Mouse (Mus musculus): ENCODE results near the gene Myo16. TPM values are rescaled to one million over a fixed set of nuclear protein-coding genes. Genes with fewer than 3 reads are reported as not detected.

Myo16 gene
- polyA plus RNA-seq, 1 experiment = not detected

DNA sequence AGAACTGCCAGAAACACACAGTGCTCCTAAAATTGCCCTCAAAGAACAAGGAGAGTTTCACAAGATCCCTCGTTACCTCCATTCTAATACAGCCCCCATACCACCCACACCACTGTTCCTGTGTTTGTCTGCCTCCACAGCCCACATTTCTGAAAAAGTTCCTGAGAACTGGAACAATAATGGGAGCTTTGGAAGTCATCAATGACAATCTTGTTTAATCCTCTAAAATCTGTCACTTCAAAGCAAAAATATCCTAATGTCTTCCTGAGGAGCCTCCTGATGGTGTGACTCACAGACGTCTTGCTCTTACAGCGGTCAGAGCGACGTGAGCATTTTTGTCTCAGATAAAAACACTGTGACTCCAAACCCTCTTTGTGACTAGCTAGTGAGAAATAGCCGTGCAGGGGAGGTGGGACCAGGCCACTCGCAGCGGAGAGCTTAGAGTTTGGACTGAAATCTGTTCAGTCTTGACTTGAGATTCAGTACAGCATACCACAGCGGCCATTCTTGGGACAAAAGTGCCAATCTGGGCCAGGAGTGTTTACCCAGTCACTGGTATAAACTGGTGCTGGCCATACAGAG is 394.4 kb downstream of the Myo16 start:
- H3K9me3 ChIP-seq (ENCODE audit: control insufficient read depth, low read length) = peaks cover 6% of the 10 kb centered on the region
- no peaks in the 10 kb centered on the region for H3K4me1 ChIP-seq (ENCODE audit: control insufficient read depth)
- H3K4me3 ChIP-seq (replicated peaks) = no peak overlapping the region
- H3K36me3 ChIP-seq (ENCODE audit: control insufficient read depth) = no peaks in the 10 kb centered on the region
- no peak for TF ChIP-seq TAL1 (IDR thresholded peaks at IDR 0.05; ENCODE audit: low read length)
- TF ChIP-seq GATA1 (IDR thresholded peaks at IDR 0.05; ENCODE audit: low read length) = no peak
- no peaks in the 10 kb centered on the region for H3K27me3 ChIP-seq (ENCODE audit: control insufficient read depth)

DNA sequence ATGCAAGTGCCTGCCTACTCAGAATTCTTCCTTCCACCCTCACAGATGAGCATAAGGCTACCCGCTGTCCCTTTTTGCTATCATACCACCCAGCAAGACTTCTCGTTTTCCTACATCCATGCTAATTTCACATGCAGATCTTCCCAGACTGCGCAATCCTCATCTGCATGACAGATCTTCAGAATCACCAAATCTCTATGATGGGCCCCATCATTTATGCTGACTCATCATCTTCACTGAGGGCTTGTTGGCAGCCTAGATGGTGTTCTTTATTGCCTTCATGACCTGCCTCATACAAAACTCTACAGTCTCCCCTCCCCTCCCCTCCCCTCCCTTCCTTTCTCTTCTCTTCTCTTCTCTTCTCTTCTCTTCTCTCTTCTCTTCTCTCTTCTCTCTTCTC is 395.7 kb downstream of the Myo16 start:
- H3K9me3 ChIP-seq (ENCODE audit: control insufficient read depth, low read length) = no peaks in the 10 kb centered on the region; the same call in 1 of the 2 replicates
- no peaks in the 10 kb centered on the region for H3K4me1 ChIP-seq (ENCODE audit: control insufficient read depth)
- TF ChIP-seq GATA1 (IDR thresholded peaks at IDR 0.05; ENCODE audit: low read length) = no peak
- no peak for TF ChIP-seq TAL1 (IDR thresholded peaks at IDR 0.05; ENCODE audit: low read length)
- no peak overlapping the region for H3K4me3 ChIP-seq (replicated peaks)
- H3K36me3 ChIP-seq (ENCODE audit: control insufficient read depth) = no peaks in the 10 kb centered on the region
- no peaks in the 10 kb centered on the region for H3K27me3 ChIP-seq (ENCODE audit: control insufficient read depth)

DNA sequence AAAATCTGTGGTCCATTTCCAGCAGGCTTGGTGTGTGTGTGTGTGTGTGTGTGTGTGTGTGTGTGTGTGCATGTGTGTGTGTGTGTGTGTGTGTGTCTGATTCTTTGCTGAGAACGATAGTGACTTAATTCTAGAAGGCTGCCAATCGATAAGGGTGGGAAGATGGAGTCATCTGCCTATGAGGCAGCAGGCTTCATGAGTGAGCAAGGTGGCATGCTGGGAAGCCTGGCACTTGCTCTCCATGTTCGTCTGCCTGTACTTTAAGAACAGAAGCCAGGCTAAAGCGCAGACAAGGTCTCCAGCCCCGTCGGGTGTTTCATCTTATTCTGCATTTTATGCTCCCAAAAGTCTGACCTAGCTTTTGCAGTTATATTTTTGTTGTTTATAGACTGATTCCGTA is 404.2 kb downstream of the Myo16 start:
- TF ChIP-seq GATA1 (IDR thresholded peaks at IDR 0.05; ENCODE audit: low read length) = no peak
- no peaks in the 10 kb centered on the region for H3K4me1 ChIP-seq (ENCODE audit: control insufficient read depth)
- H3K36me3 ChIP-seq (ENCODE audit: control insufficient read depth) = no peaks in the 10 kb centered on the region
- no peak overlapping the region for H3K4me3 ChIP-seq (replicated peaks)
- H3K27me3 ChIP-seq (ENCODE audit: control insufficient read depth) = no peaks in the 10 kb centered on the region
- no peaks in the 10 kb centered on the region for H3K9me3 ChIP-seq (ENCODE audit: control insufficient read depth, low read length)

GRCm38 (mm10) chr8:10559479-10559878 is 405.8 kb downstream of the Myo16 start:
- no peaks in the 10 kb centered on the region for H3K36me3 ChIP-seq (ENCODE audit: control insufficient read depth)
- TF ChIP-seq GATA1 (IDR thresholded peaks at IDR 0.05; ENCODE audit: low read length) (no peak), TAL1 (IDR thresholded peaks at IDR 0.05; ENCODE audit: low read length) (no peak)
- no peaks in the 10 kb centered on the region for H3K4me1 ChIP-seq (ENCODE audit: control insufficient read depth)
- no peaks in the 10 kb centered on the region for H3K27me3 ChIP-seq (ENCODE audit: control insufficient read depth)
- no peak overlapping the region for H3K4me3 ChIP-seq (replicated peaks)
- no peaks in the 10 kb centered on the region for H3K9me3 ChIP-seq (ENCODE audit: control insufficient read depth, low read length)

DNA sequence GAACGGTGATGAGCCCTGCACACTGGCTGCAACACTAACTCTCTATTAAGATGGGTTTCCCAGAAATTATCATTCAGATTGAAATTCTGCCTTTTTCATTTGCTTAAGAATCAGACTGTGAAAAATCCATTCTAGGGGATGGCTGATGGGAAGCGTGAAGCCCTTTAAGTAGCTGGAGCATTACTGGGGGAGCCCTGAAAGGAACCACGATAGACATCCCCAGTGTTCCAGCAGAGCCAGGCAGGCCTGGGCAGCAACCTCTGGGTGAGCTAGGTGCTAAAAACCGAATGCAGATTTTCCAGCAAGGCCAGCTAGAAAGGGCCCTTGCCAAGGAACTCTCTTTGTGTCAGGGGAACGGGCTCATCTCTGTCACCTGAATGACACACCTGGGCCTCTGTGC is 407.9 kb downstream of the Myo16 start:
- Histone ChIP-seq H3K4me1 (ENCODE audit: control insufficient read depth) (no peaks in the 10 kb centered on the region), H3K9me3 (ENCODE audit: control insufficient read depth, low read length) (no peaks in the 10 kb centered on the region), H3K4me3 (replicated peaks) (no peak overlapping the region), H3K36me3 (ENCODE audit: control insufficient read depth) (no peaks in the 10 kb centered on the region), H3K27me3 (ENCODE audit: control insufficient read depth) (no peaks in the 10 kb centered on the region)
- TF ChIP-seq GATA1 (IDR thresholded peaks at IDR 0.05; ENCODE audit: low read length) (no peak), TAL1 (IDR thresholded peaks at IDR 0.05; ENCODE audit: low read length) (no peak)

DNA sequence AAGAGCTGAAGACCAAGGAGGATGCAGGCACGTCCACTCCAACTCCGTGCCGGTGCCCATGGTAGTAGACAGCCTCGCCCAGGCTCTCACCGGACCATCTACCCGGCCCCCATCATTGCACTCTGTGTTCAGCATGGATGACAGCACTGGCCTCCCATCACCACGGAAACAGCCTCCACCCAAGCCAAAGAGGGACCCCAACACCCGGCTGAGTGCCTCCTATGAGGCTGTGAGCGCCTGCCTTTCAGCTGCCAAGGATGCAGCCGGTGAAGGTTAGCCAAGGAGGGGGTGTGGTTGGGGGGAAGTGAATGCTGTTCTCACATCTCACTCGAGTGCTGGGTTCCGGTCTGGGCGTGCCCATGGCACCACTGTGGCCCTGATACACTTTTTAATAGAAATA is 408.3 kb downstream of the Myo16 start:
- Histone ChIP-seq H3K9me3 (ENCODE audit: control insufficient read depth, low read length) (no peaks in the 10 kb centered on the region), H3K4me1 (ENCODE audit: control insufficient read depth) (no peaks in the 10 kb centered on the region), H3K27me3 (ENCODE audit: control insufficient read depth) (no peaks in the 10 kb centered on the region), H3K4me3 (replicated peaks) (no peak overlapping the region), H3K36me3 (ENCODE audit: control insufficient read depth) (no peaks in the 10 kb centered on the region)
- no peak for TF ChIP-seq TAL1 (IDR thresholded peaks at IDR 0.05; ENCODE audit: low read length)
- TF ChIP-seq GATA1 (IDR thresholded peaks at IDR 0.05; ENCODE audit: low read length) = no peak

DNA sequence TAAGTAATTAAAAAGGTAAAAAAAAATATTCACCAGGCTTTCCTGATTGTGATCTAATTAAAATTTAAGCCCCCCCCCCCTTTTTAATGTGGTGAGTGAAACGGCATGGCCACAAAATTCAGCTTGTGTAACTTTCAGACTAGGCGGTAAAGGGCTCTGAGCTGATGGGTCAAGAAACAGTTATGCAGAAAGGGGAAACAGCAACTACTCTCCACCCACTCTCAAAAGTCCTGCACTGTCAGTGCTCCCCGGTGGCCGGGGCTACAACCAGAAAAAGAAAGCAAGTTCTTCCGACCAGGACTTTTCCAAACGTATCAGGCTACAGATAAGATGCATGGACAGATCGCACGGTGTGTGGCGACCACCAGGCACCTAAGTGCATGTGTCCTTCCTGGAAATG is 408.9 kb downstream of the Myo16 start:
- TF ChIP-seq TAL1 (IDR thresholded peaks at IDR 0.05; ENCODE audit: low read length) = no peak
- no peak for TF ChIP-seq GATA1 (IDR thresholded peaks at IDR 0.05; ENCODE audit: low read length)
- Histone ChIP-seq H3K4me1 (ENCODE audit: control insufficient read depth) (no peaks in the 10 kb centered on the region), H3K36me3 (ENCODE audit: control insufficient read depth) (no peaks in the 10 kb centered on the region), H3K27me3 (ENCODE audit: control insufficient read depth) (no peaks in the 10 kb centered on the region), H3K4me3 (replicated peaks) (no peak overlapping the region), H3K9me3 (ENCODE audit: control insufficient read depth, low read length) (no peaks in the 10 kb centered on the region)

GRCm38 (mm10) chr8:10565231-10566029 is 411.7 kb downstream of the Myo16 start:
- Histone ChIP-seq H3K4me1 (ENCODE audit: control insufficient read depth) (no peaks in the 10 kb centered on the region), H3K27me3 (ENCODE audit: control insufficient read depth) (no peaks in the 10 kb centered on the region), H3K4me3 (replicated peaks) (no peak overlapping the region), H3K36me3 (ENCODE audit: control insufficient read depth) (no peaks in the 10 kb centered on the region), H3K9me3 (ENCODE audit: control insufficient read depth, low read length) (no peaks in the 10 kb centered on the region)
- no peak for TF ChIP-seq TAL1 (IDR thresholded peaks at IDR 0.05; ENCODE audit: low read length)
- no peak for TF ChIP-seq GATA1 (IDR thresholded peaks at IDR 0.05; ENCODE audit: low read length)

DNA sequence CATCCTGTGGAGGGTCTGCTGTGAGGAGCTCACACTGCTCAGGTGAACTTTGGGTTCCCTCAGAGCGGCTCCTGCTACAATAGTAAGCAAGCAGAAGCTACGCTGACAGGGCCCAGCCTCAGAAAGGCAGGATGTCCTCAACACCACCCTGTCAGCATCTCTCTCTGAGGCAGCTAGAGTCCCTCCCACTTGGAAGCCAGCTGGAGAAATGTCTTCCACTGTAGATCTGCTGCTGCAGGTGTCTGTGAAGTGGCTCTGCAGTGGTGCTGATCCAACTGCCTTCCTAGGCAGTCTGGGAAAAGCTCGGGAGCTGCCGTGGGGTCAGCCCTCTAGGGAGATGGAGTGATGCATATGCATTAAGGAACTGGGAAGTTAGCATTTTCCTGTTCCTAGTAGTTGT is 414.7 kb downstream of the Myo16 start:
- Histone ChIP-seq H3K4me1 (ENCODE audit: control insufficient read depth) (no peaks in the 10 kb centered on the region), H3K36me3 (ENCODE audit: control insufficient read depth) (no peaks in the 10 kb centered on the region), H3K27me3 (ENCODE audit: control insufficient read depth) (no peaks in the 10 kb centered on the region), H3K9me3 (ENCODE audit: control insufficient read depth, low read length) (no peaks in the 10 kb centered on the region), H3K4me3 (replicated peaks) (no peak overlapping the region)
- TF ChIP-seq GATA1 (IDR thresholded peaks at IDR 0.05; ENCODE audit: low read length) (no peak), TAL1 (IDR thresholded peaks at IDR 0.05; ENCODE audit: low read length) (no peak)

All from erythroblast, embryonic 14.5 days (primary cell).